In genomic region chr6:88565033-88565432, GRCm38 (mm10) we compare ENCODE assay signal across 11 mouse cellular contexts. TPM values are rescaled to one million over a fixed set of nuclear protein-coding genes. Genes with fewer than 3 reads are reported as not detected.
DNase-seq lines count a peak whose midpoint lies in the region; ATAC-seq and TF ChIP-seq lines count a peak whose summit lies in the region.
"Had no signal": no experiment of that assay in that cellular context is flagged by ENCODE, and none has a peak within 500 bp of the region (broad histone marks: within the 10 kb centered on the region; RNA-seq: fewer than 3 reads in every experiment).

No protein-coding gene starts in this region.

- no peak overlapping the region for H3K4me3 ChIP-seq in kidney, postnatal 0 days (replicated peaks; ENCODE audit: low read depth, low read length)
- no peak overlapping the region for H3K4me3 ChIP-seq in kidney, embryonic 14.5 days (ENCODE audit: low read length)
- no peak overlapping the region for H3K4me3 ChIP-seq in C2C12 (ENCODE audit: insufficient read depth, poor library complexity, severe bottlenecking)
- H3K4me3 ChIP-seq: limb, embryonic 13.5 days; neural tube, embryonic 12.5 days had no signal

- no peak overlapping the region for H3K9ac ChIP-seq in kidney, postnatal 0 days (ENCODE audit: low read depth, low read length)
- H3K9ac ChIP-seq in kidney, embryonic 14.5 days (ENCODE audit: low read depth, low read length), result no peak overlapping the region
- H3K9ac ChIP-seq: limb, embryonic 13.5 days; neural tube, embryonic 12.5 days had no signal

- no peaks in the 10 kb centered on the region for H3K79me3 ChIP-seq in C2C12 (ENCODE audit: low read depth)

- WGBS in kidney, postnatal 0 days, result 35% methylated on average over 6 of the region's 6 CpGs
- WGBS in kidney, embryonic 14.5 days, result 34% methylated on average over 6 of the region's 6 CpGs

- no peak overlapping the region for H3K4me2 ChIP-seq in kidney, postnatal 0 days (ENCODE audit: low read length)
- H3K4me2 ChIP-seq in kidney, embryonic 14.5 days (replicated peaks; ENCODE audit: low read depth, low read length), result no peak overlapping the region
- H3K4me2 ChIP-seq: limb, embryonic 13.5 days; neural tube, embryonic 12.5 days had no signal

- DNase-seq in adrenal gland, postnatal 10 days, result peak; percentile 18
- no peak for DNase-seq in adrenal gland, adult 8-10 months
- peak; percentile 57 for DNase-seq in kidney, postnatal 0 days (ENCODE audit: low spot score)
- DNase-seq in cerebellum, postnatal 14 days, result peak; percentile 61 to 66
- DNase-seq in thymus, postnatal 25 days, result no peak
- DNase-seq: heart, postnatal 36 days had no signal

- H3K4me1 ChIP-seq in kidney, postnatal 0 days (replicated peaks; ENCODE audit: insufficient read depth, low read length), result no peaks in the 10 kb centered on the region
- no peaks in the 10 kb centered on the region for H3K4me1 ChIP-seq in kidney, embryonic 14.5 days (ENCODE audit: control insufficient read depth, insufficient read depth, low read length)
- H3K4me1 ChIP-seq: limb, embryonic 13.5 days had no signal

- H3K9me3 ChIP-seq in kidney, postnatal 0 days (replicated peaks; ENCODE audit: low read length), result no peaks in the 10 kb centered on the region
- H3K9me3 ChIP-seq in kidney, embryonic 14.5 days (ENCODE audit: control insufficient read depth, low read length), result no peaks in the 10 kb centered on the region
- H3K9me3 ChIP-seq: limb, embryonic 13.5 days; neural tube, embryonic 12.5 days had no signal

- H3ac ChIP-seq in C2C12 (ENCODE audit: control insufficient read depth, insufficient read length, low read depth), result no peak overlapping the region

- no peaks in the 10 kb centered on the region for H3K79me2 ChIP-seq in C2C12 (ENCODE audit: control insufficient read depth, insufficient read depth)

- H3K36me3 ChIP-seq in kidney, postnatal 0 days (ENCODE audit: insufficient read depth, low read length), result no peaks in the 10 kb centered on the region
- no peaks in the 10 kb centered on the region for H3K36me3 ChIP-seq in kidney, embryonic 14.5 days (ENCODE audit: control insufficient read depth, insufficient read depth, low read length)
- H3K36me3 ChIP-seq in C2C12 (ENCODE audit: control insufficient read depth, insufficient read depth), result no peaks in the 10 kb centered on the region
- H3K36me3 ChIP-seq: limb, embryonic 13.5 days; neural tube, embryonic 12.5 days had no signal

- no peak for ATAC-seq in kidney, postnatal 0 days (replicated peaks; ENCODE audit: low FRiP score, low read depth)
- ATAC-seq in kidney, embryonic 14.5 days (ENCODE audit: low FRiP score, low TSS enrichment), result no peak
- no peak for ATAC-seq in megakaryocyte, adult 5-6 weeks (ENCODE audit: poor library complexity, severe bottlenecking)

- H3K27ac ChIP-seq in kidney, postnatal 0 days, result no peak overlapping the region
- H3K27ac ChIP-seq in kidney, embryonic 14.5 days (ENCODE audit: low read depth, low read length), result no peak overlapping the region
- H3K27ac ChIP-seq: limb, embryonic 13.5 days; neural tube, embryonic 12.5 days had no signal

- no peaks in the 10 kb centered on the region for H3K27me3 ChIP-seq in kidney, postnatal 0 days (ENCODE audit: insufficient read depth, low read length)
- peaks cover 10% of the 10 kb centered on the region for H3K27me3 ChIP-seq in kidney, embryonic 14.5 days (ENCODE audit: control insufficient read depth, insufficient read depth, low read length)
- H3K27me3 ChIP-seq in C2C12 (ENCODE audit: control insufficient read depth, insufficient read depth, insufficient read length), result no peaks in the 10 kb centered on the region

- TF ChIP-seq CTCF in kidney, postnatal 0 days (IDR thresholded peaks at IDR 0.05; ENCODE audit: low read depth), result peak; percentile 61
- peak; percentile 29 for TF ChIP-seq CTCF in C2C12 (IDR thresholded peaks at IDR 0.05; ENCODE audit: control insufficient read depth, insufficient read depth, insufficient read length)

TF ChIP-seq in C2C12, 6 proteins besides CTCF, POLR2A, EP300 and RAD21:
- TF ChIP-seq MYOD1 (IDR thresholded peaks at IDR 0.05; ENCODE audit: control insufficient read depth, insufficient read length, low read depth), result no peak
- TF ChIP-seq FOSL1 (IDR thresholded peaks at IDR 0.05; ENCODE audit: insufficient read depth, low read length, poor library complexity, severe bottlenecking), result no peak
- TF ChIP-seq MAX (IDR thresholded peaks at IDR 0.05), result no peak
- no peak for TF ChIP-seq MYOG (IDR thresholded peaks at IDR 0.05; ENCODE audit: control insufficient read depth, extremely low read depth, insufficient read length)
- no peak for TF ChIP-seq CEBPB (IDR thresholded peaks at IDR 0.05; ENCODE audit: low read depth)
- no peak for TF ChIP-seq USF1 (IDR thresholded peaks at IDR 0.05; ENCODE audit: low read depth)
TF ChIP-seq in C2C12: peak in this region for 0.

RNA-seq across cellular contexts. Expression of gene Sec61a1, which starts 46.3 kb away (rescaled TPM):
- total RNA-seq in adrenal gland, postnatal 10 days (2021), result 100 to 1,000 TPM; 150 to 180 TPM
- total RNA-seq in adrenal gland, adult 8-10 months (2022), result 100 to 1,000 TPM; 178 to 239 (median 230) TPM
- 171 and 194 TPM in 2 replicates for polyA plus RNA-seq in kidney, postnatal 0 days (2015; fragmentation: Nextera tagmentation; extraction: Ambion mirVana)
- 132 and 245 TPM in 2 replicates for polyA plus RNA-seq in kidney, embryonic 14.5 days (2014; fragmentation: Nextera tagmentation; extraction: Ambion mirVana)
- 167 TPM for polyA plus RNA-seq in C2C12 (2012; fragmentation: generic; extraction: Trizol)
- total RNA-seq in megakaryocyte, adult 5-6 weeks (2015), result 96.0 and 127 TPM in 2 replicates
- total RNA-seq in megakaryocyte, adult 5-6 weeks (2017), result 93.5 and 115 TPM in 2 replicates

Comparison
In these comparisons a context has a peak if more than half of its experiments do, and no peak if none do; other contexts are left out.
1. DNase-seq: peak in adrenal gland, postnatal 10 days (single experiment), kidney, postnatal 0 days (single experiment) and cerebellum, postnatal 14 days (2 of 2); none in adrenal gland, adult 8-10 months (single experiment) and thymus, postnatal 25 days (single experiment).